Mouse (Mus musculus) megakaryocyte, embryonic 14.5 days (primary cell): Measurements from ENCODE around the gene Olfr788.

Source experiments
- FLI1 ChIP-seq: IDR thresholded peaks from 2 replicates; pipeline ENCODE4 v1.6.1; 2012; ENCODE audit warnings: low read length, inconsistent platforms, mixed read lengths
- GATA1 ChIP-seq: IDR thresholded peaks from 3 replicates; pipeline ENCODE4 v1.6.1; 2012; ENCODE audit warnings: mixed read lengths, low read length, inconsistent platforms, borderline replicate concordance

- TF ChIP-seq GATA1 (no peak), FLI1 (no peak)
Measured at GRCm38 (mm10) chr10:129490101-129490500, 19.3 kb downstream of the Olfr788 start.
